Mouse (Mus musculus): ENCODE measurements around the gene Slc39a10. TPM values are rescaled to one million over a fixed set of nuclear protein-coding genes. Genes with fewer than 3 reads are reported as not detected.

The Slc39a10 gene
- polyA plus RNA-seq, 1 experiment from 2014 or later: 61.7 TPM

GRCm38 (mm10) chr1:46858579-46858978 lies 34.1 kb downstream of the Slc39a10 start:
- Histone ChIP-seq H3K27me3 (ENCODE audit: low read depth, poor library complexity, severe bottlenecking) (no peaks in the 10 kb centered on the region), H3K4me3 (no peak overlapping the region), H3K36me3 (no peaks in the 10 kb centered on the region), H3K27ac (replicated peaks) (no peak overlapping the region), H3K9me3 (replicated peaks) (no peaks in the 10 kb centered on the region), H3K4me1 (peaks cover 7% of the 10 kb centered on the region)
- WGBS: 77% methylated on average over 5 of the region's 5 CpGs
- no peak for DNase-seq (ENCODE audit: low spot score)

GRCm38 (mm10) chr1:46856498-46856897 lies 36.2 kb downstream of the Slc39a10 start:
- no peak overlapping the region for H3K27ac ChIP-seq (replicated peaks)
- H3K4me1 ChIP-seq: peaks cover 15% of the 10 kb centered on the region
- no peaks in the 10 kb centered on the region for H3K27me3 ChIP-seq (ENCODE audit: low read depth, poor library complexity, severe bottlenecking)
- whole genome bisulfite sequencing: 54% methylated on average over 4 of the region's 4 CpGs
- no peaks in the 10 kb centered on the region for H3K9me3 ChIP-seq (replicated peaks)
- no peak overlapping the region for H3K4me3 ChIP-seq
- H3K36me3 ChIP-seq: no peaks in the 10 kb centered on the region
- no peak for DNase-seq (ENCODE audit: low spot score)

GRCm38 (mm10) chr1:46854036-46854900 lies 38.4 kb downstream of the Slc39a10 start:
- peak overlapping the region; percentile 98 for H3K27ac ChIP-seq (replicated peaks)
- H3K9me3 ChIP-seq (replicated peaks): no peaks in the 10 kb centered on the region
- no peak for DNase-seq (ENCODE audit: low spot score)
- no peaks in the 10 kb centered on the region for H3K27me3 ChIP-seq (ENCODE audit: low read depth, poor library complexity, severe bottlenecking)
- peaks cover 31% of the 10 kb centered on the region for H3K4me1 ChIP-seq
- peak overlapping the region; percentile 79 for H3K4me3 ChIP-seq
- no peaks in the 10 kb centered on the region for H3K36me3 ChIP-seq
- WGBS: 34% methylated on average over 18 of the region's 18 CpGs

GRCm38 (mm10) chr1:46853317-46854035 lies 39.2 kb downstream of the Slc39a10 start:
- Histone ChIP-seq H3K27me3 (ENCODE audit: low read depth, poor library complexity, severe bottlenecking) (no peaks in the 10 kb centered on the region), H3K36me3 (no peaks in the 10 kb centered on the region), H3K9me3 (replicated peaks) (no peaks in the 10 kb centered on the region), H3K27ac (replicated peaks) (peak overlapping the region; percentile 98), H3K4me1 (peaks cover 31% of the 10 kb centered on the region), H3K4me3 (peak overlapping the region; percentile 79)
- DNase-seq (ENCODE audit: low spot score): peak; percentile 96
- WGBS: under 1% methylated on average over 86 of the region's 86 CpGs

- no peaks in the 10 kb centered on the region for H3K9me3 ChIP-seq (replicated peaks)
- H3K4me1 ChIP-seq: peaks cover 31% of the 10 kb centered on the region
- no peaks in the 10 kb centered on the region for H3K36me3 ChIP-seq
- H3K27ac ChIP-seq (replicated peaks): peak overlapping the region; percentile 98
- H3K4me3 ChIP-seq: peak overlapping the region; percentile 79
- peak; percentile 77 for DNase-seq (ENCODE audit: low spot score)
- no peaks in the 10 kb centered on the region for H3K27me3 ChIP-seq (ENCODE audit: low read depth, poor library complexity, severe bottlenecking)
- WGBS: under 1% methylated on average over 69 of the region's 75 CpGs
Observed at GRCm38 (mm10) chr1:46852600-46853272, 39.9 kb downstream of the Slc39a10 start.

- Histone ChIP-seq H3K4me3 (peak overlapping the region; percentile 79), H3K27me3 (ENCODE audit: low read depth, poor library complexity, severe bottlenecking) (no peaks in the 10 kb centered on the region), H3K4me1 (peaks cover 31% of the 10 kb centered on the region), H3K9me3 (replicated peaks) (no peaks in the 10 kb centered on the region), H3K36me3 (no peaks in the 10 kb centered on the region), H3K27ac (replicated peaks) (peak overlapping the region; percentile 98)
- DNase-seq (ENCODE audit: low spot score): no peak
- 2% methylated on average over 4 of the region's 4 CpGs for WGBS
Observed at GRCm38 (mm10) chr1:46852216-46852599, 40.4 kb downstream of the Slc39a10 start.

GRCm38 (mm10) chr1:46851586-46851985 lies 41.1 kb downstream of the Slc39a10 start:
- Histone ChIP-seq H3K27me3 (ENCODE audit: low read depth, poor library complexity, severe bottlenecking) (no peaks in the 10 kb centered on the region), H3K4me1 (peaks cover 31% of the 10 kb centered on the region), H3K4me3 (peak overlapping the region; percentile 79), H3K27ac (replicated peaks) (no peak overlapping the region), H3K9me3 (replicated peaks) (no peaks in the 10 kb centered on the region), H3K36me3 (no peaks in the 10 kb centered on the region)
- no peak for DNase-seq (ENCODE audit: low spot score)
- WGBS: 75% methylated on average over 4 of the region's 4 CpGs

- WGBS: 63% methylated on average over 1 of the region's 1 CpGs
- peak; percentile 31 for DNase-seq (ENCODE audit: low spot score)
- Histone ChIP-seq H3K36me3 (no peaks in the 10 kb centered on the region), H3K27me3 (ENCODE audit: low read depth, poor library complexity, severe bottlenecking) (no peaks in the 10 kb centered on the region), H3K9me3 (replicated peaks) (no peaks in the 10 kb centered on the region), H3K4me3 (no peak overlapping the region), H3K27ac (replicated peaks) (no peak overlapping the region), H3K4me1 (peaks cover 38% of the 10 kb centered on the region)
Observed at GRCm38 (mm10) chr1:46849758-46850157, 42.9 kb downstream of the Slc39a10 start.

GRCm38 (mm10) chr1:46845221-46845620 lies 47.4 kb downstream of the Slc39a10 start:
- no peaks in the 10 kb centered on the region for H3K9me3 ChIP-seq (replicated peaks)
- peaks cover 11% of the 10 kb centered on the region for H3K4me1 ChIP-seq
- H3K36me3 ChIP-seq: no peaks in the 10 kb centered on the region
- H3K27ac ChIP-seq (replicated peaks): no peak overlapping the region
- 53% methylated on average over 5 of the region's 5 CpGs for WGBS
- no peak overlapping the region for H3K4me3 ChIP-seq
- no peaks in the 10 kb centered on the region for H3K27me3 ChIP-seq (ENCODE audit: low read depth, poor library complexity, severe bottlenecking)
- no peak for DNase-seq (ENCODE audit: low spot score)

GRCm38 (mm10) chr1:46844281-46844680 lies 48.4 kb downstream of the Slc39a10 start:
- 81% methylated on average over 2 of the region's 2 CpGs for WGBS
- H3K36me3 ChIP-seq: no peaks in the 10 kb centered on the region

GRCm38 (mm10) chr1:46843406-46843805 lies 49.2 kb downstream of the Slc39a10 start:
- Histone ChIP-seq H3K4me3 (no peak overlapping the region), H3K9me3 (replicated peaks) (no peaks in the 10 kb centered on the region), H3K27ac (replicated peaks) (no peak overlapping the region), H3K27me3 (ENCODE audit: low read depth, poor library complexity, severe bottlenecking) (no peaks in the 10 kb centered on the region), H3K36me3 (no peaks in the 10 kb centered on the region), H3K4me1 (peaks cover 7% of the 10 kb centered on the region)
- no peak for DNase-seq (ENCODE audit: low spot score)
- WGBS: 80% methylated on average over 4 of the region's 4 CpGs

More at GRCm38 (mm10) chr1:46844281-46844680, 48.4 kb downstream of the Slc39a10 start:
- H3K4me3 ChIP-seq: no peak overlapping the region
- H3K9me3 ChIP-seq (replicated peaks): no peaks in the 10 kb centered on the region
- no peak overlapping the region for H3K27ac ChIP-seq (replicated peaks)
- H3K4me1 ChIP-seq: peaks cover 7% of the 10 kb centered on the region
- DNase-seq (ENCODE audit: low spot score): no peak
- no peaks in the 10 kb centered on the region for H3K27me3 ChIP-seq (ENCODE audit: low read depth, poor library complexity, severe bottlenecking)

- peaks cover 69% of the 10 kb centered on the region for H3K36me3 ChIP-seq
- H3K9me3 ChIP-seq (replicated peaks): no peaks in the 10 kb centered on the region
- H3K27me3 ChIP-seq (ENCODE audit: low read depth, poor library complexity, severe bottlenecking): no peaks in the 10 kb centered on the region
- H3K4me3 ChIP-seq: no peak overlapping the region
- no peaks in the 10 kb centered on the region for H3K4me1 ChIP-seq
- no peak overlapping the region for H3K27ac ChIP-seq (replicated peaks)
- no peak for DNase-seq (ENCODE audit: low spot score)
- WGBS: 97% methylated on average over 5 of the region's 5 CpGs
Observed at GRCm38 (mm10) chr1:46831927-46832326, 60.7 kb downstream of the Slc39a10 start.

Measured in midbrain, embryonic 10.5 days (tissue).